Mouse (Mus musculus) CD4-positive, CD25-positive, alpha-beta regulatory T cell (primary cell): ENCODE data around the gene Hcfc2. TPM values are rescaled to one million over a fixed set of nuclear protein-coding genes. Genes with fewer than 3 reads are reported as not detected.

Experiments used
- polyA plus RNA-seq: library from polyadenylated mRNA; unstranded; fragments of 100-300 nt; shearing (Covaris generic); gene quantifications from one replicate; pipeline ENCODE4 v1.2.1, GENCODE M21; 2017

Gene Hcfc2
- polyA plus RNA-seq = 34.9 TPM

GRCm38 (mm10) chr10:82695956-82696355 lies at the start of gene Hcfc2:
TSS of gene Hcfc2 (plus strand) at chr10:82696160.

DNA sequence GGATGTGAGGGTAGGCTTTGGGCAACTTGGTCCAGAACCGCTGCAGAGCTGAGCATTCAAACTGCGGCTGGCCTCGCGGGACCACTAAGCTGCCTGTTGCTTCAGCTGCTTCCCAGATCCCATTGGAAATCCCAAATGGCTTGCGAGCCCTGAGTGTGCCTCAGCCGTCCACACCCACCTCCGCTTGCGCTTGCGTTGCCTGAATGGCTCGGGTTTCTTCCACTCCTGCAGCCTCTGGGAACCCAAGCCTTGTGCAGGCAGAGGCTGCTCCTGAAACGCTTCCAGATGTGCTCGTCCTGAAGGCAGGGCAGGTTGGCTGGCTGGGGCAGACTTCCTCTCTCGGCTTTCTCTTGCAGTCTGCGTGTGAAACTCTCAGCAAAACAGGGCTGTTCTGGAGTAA lies 5.5 kb upstream of the Hcfc2 start, which contains the start of gene Glt8d2:
Glt8d2 (minus strand) TSS at position 157 of the 400 bp plus-strand sequence.

GRCm38 (mm10) chr10:82763840-82764631 lies 68.1 kb downstream of the Hcfc2 start, which contains the start of gene Nfyb:
TSS of gene Nfyb (minus strand) at chr10:82764144.

Other genes with a start within 250 kb of the Hcfc2 start
- gene Gm1553, start 203.5 kb upstream of the Hcfc2 start, polyA plus RNA-seq = not detected
- 45.6 TPM for gene 1190007I07Rik, start 72.9 kb upstream of the Hcfc2 start, polyA plus RNA-seq
- 54.2 TPM for gene Tdg, start 66.3 kb upstream of the Hcfc2 start, polyA plus RNA-seq
- 1.4 TPM for gene Glt8d2, start 5.5 kb upstream of the Hcfc2 start, polyA plus RNA-seq
- 84.2 TPM for gene Nfyb, start 68.0 kb downstream of the Hcfc2 start, polyA plus RNA-seq
- 67.6 TPM for gene Txnrd1, start 137.8 kb downstream of the Hcfc2 start, polyA plus RNA-seq
- gene Eid3, start 170.5 kb downstream of the Hcfc2 start, polyA plus RNA-seq = 0.23 TPM